Mouse (Mus musculus): Measurements from ENCODE around the gene H2-Q10. TPM values are rescaled to one million over a fixed set of nuclear protein-coding genes. Genes with fewer than 3 reads are reported as not detected.
"Not testable (repeated sequence)": the region's sequence is repeated elsewhere in the genome, so short reads cannot be mapped to it uniquely, and the experiment has no call there.

Gene H2-Q10
- polyA plus RNA-seq, 1 experiment from 2014 or later = 0.73 TPM

DNA sequence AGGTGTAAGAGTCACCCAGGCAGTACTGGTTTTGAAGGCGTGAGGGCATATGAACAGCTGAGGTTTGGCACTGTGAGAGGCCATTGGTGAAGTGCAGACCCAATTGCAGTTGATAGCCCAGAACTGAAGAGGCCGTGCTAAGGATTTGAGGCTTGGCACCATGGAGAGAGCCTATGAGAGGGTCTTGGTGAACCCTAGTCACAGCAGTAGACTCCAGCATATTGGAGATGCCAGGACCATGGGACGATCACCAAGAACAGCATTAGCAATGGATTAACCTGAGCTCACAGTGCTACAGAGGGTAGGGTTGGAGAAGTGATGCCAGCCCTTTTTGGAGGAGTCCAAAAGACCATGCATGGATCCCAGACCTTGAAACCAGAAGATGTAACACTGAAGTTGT, 37.7 kb upstream of the H2-Q10 start:
- not testable (repeated sequence) for H3K4me2 ChIP-seq (replicated peaks); H3K9me3 ChIP-seq (replicated peaks); H3K27ac ChIP-seq (replicated peaks); H3K9ac ChIP-seq; H3K36me3 ChIP-seq; H3K4me1 ChIP-seq; ATAC-seq (ENCODE audit: insufficient number of reproducible peaks, low FRiP score, low TSS enrichment, low read depth); H3K4me3 ChIP-seq (replicated peaks)
- 86% methylated on average over 3 of the region's 3 CpGs for WGBS
- H3K27me3 ChIP-seq = peaks cover 18% of the 10 kb centered on the region

DNA sequence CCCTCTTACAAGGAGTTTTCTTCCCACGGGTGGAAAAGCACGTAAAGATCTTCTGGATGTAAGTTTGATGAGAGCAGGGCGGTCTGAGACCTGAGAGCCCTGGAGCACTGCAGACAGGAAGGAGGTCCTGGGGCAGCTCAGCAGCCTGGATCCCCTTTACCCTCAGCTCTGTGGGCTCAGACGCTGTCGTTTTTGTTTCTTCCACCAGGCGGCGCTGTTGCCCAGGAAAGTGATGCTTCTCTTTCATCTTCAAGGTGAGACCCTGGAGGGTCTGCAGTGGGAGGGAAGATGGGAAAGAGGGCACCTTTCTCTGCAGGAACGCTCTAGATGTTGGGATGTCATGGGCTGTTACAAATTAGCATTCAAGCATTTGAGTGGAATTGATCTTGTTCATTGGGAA, 35.1 kb upstream of the H2-Q10 start:
- H3K9ac ChIP-seq; H3K4me3 ChIP-seq (replicated peaks); H3K4me2 ChIP-seq (replicated peaks); H3K4me1 ChIP-seq; ATAC-seq (ENCODE audit: insufficient number of reproducible peaks, low FRiP score, low TSS enrichment, low read depth); H3K36me3 ChIP-seq; H3K9me3 ChIP-seq (replicated peaks); H3K27ac ChIP-seq (replicated peaks): not testable (repeated sequence)
- peaks cover 21% of the 10 kb centered on the region for H3K27me3 ChIP-seq
- 8% methylated on average over 8 of the region's 8 CpGs for WGBS

DNA sequence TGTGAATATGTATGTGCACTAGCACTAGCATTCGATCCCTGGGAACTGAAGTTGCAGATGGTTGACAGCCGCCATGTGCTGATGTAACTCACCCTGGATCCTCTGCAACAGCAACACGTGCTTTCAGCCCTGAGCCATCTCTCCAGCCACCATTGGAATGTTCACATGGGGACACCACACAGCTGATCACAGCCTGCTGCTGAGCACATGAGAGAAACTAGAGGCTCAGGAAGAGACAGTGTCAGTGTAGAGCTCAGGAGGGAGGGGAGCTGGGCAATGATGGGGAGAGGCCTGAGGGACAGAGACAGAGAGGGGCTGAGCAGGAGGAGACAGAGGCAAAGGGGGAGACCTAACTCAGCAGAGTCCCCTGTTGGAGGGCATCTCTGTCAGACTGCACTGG, 34.3 kb upstream of the H2-Q10 start:
- not testable (repeated sequence) for H3K36me3 ChIP-seq; H3K9me3 ChIP-seq (replicated peaks); H3K4me3 ChIP-seq (replicated peaks); H3K4me2 ChIP-seq (replicated peaks); H3K4me1 ChIP-seq; H3K27ac ChIP-seq (replicated peaks); ATAC-seq (ENCODE audit: insufficient number of reproducible peaks, low FRiP score, low TSS enrichment, low read depth); H3K9ac ChIP-seq
- 57% methylated on average over 3 of the region's 3 CpGs for WGBS
- H3K27me3 ChIP-seq = peaks cover 27% of the 10 kb centered on the region

DNA sequence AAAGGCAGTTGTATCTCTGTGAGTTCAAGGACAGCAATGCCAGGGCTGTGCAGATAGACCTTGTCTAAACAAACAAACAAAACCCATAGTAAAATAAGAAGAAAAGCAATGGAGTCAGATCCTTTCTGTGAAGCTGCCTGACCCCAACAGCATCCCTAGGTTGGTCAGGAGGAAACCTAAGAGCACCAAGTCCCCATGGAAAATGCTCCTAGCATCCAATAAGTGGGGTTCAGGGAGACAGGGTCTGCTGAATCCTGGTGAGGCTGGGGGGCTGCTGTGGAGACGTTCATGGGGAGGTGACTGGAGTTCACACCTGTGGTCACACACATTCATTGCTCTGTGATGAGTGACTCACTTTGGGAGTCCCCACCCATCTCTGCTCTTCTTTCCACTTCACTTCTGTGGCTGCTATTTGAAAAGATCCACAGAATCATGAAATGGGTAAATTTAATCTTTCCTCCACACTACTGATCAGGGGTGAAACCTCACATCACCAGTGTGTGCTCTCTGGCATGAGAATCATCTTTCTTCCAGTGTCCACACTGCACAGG, 32.4 kb upstream of the H2-Q10 start:
- not testable (repeated sequence) for H3K27ac ChIP-seq (replicated peaks); H3K9me3 ChIP-seq (replicated peaks); H3K9ac ChIP-seq; H3K4me1 ChIP-seq; H3K4me3 ChIP-seq (replicated peaks); ATAC-seq (ENCODE audit: insufficient number of reproducible peaks, low FRiP score, low TSS enrichment, low read depth); H3K36me3 ChIP-seq; H3K4me2 ChIP-seq (replicated peaks)
- 65% methylated on average over 1 of the region's 1 CpGs for WGBS
- peaks cover 23% of the 10 kb centered on the region for H3K27me3 ChIP-seq

DNA sequence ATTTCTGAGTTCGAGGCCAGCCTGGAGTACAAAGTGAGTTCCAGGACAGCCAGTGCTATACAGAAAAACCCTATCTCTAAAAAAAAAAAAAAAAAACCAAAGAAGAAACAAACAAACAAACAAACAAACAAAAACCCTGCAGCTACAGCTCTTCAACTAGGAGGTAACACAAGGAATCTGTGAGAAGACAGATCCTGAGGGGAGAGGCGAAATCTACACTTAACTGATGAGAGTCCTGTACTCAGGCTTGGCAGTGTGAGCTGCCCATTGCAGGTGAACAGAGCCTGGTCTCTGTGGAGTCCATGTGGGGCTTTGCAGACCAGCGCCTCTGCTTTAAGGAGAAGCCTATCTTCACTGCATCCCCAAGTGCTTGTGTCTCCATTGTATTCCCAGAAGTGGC, 31.5 kb upstream of the H2-Q10 start:
- peaks cover 23% of the 10 kb centered on the region for H3K27me3 ChIP-seq
- not testable (repeated sequence) for H3K4me3 ChIP-seq (replicated peaks); H3K9ac ChIP-seq; ATAC-seq (ENCODE audit: insufficient number of reproducible peaks, low FRiP score, low TSS enrichment, low read depth); H3K4me2 ChIP-seq (replicated peaks); H3K4me1 ChIP-seq; H3K27ac ChIP-seq (replicated peaks); H3K9me3 ChIP-seq (replicated peaks); H3K36me3 ChIP-seq
- WGBS = 77% methylated on average over 2 of the region's 3 CpGs

DNA sequence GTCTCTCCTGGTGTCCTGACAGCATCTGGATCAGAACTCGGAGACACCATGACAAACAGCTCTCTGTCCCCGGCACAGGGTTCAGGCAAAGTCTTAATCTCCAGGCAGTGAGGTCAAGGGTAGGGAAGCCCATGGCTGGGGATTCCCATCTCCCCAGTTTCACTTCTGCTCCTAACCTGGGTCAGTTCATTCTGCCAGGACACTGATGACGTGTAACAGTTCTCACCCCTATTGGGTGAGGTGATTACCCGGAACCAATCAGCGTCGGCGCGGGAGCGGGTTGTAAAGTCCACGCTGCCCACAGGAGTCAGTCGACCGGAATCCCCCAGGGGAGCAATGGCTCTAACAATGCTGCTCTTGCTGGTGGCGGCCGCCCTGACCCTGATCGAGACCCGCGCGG, 31.0 kb upstream of the H2-Q10 start, which contains the start of gene H2-Q7:
Gene H2-Q7, plus strand, starts transcription at position 271 of the 400 bp plus-strand sequence.
- not testable (repeated sequence) for H3K27ac ChIP-seq (replicated peaks); H3K9me3 ChIP-seq (replicated peaks); H3K4me1 ChIP-seq; H3K36me3 ChIP-seq
- WGBS = 3% methylated on average over 18 of the region's 18 CpGs
- ATAC-seq (ENCODE audit: insufficient number of reproducible peaks, low FRiP score, low TSS enrichment, low read depth) = peak; percentile 82
- peaks cover 23% of the 10 kb centered on the region for H3K27me3 ChIP-seq
- H3K4me3 ChIP-seq (replicated peaks) = peak within 1 kb of the TSS; percentile 43
- H3K9ac ChIP-seq = 0 out of 2 replicates have a peak within 1 kb of the TSS, but pooled peaks have one; percentile 6
- peak within 1 kb of the TSS; percentile 90 for H3K4me2 ChIP-seq (replicated peaks)

DNA sequence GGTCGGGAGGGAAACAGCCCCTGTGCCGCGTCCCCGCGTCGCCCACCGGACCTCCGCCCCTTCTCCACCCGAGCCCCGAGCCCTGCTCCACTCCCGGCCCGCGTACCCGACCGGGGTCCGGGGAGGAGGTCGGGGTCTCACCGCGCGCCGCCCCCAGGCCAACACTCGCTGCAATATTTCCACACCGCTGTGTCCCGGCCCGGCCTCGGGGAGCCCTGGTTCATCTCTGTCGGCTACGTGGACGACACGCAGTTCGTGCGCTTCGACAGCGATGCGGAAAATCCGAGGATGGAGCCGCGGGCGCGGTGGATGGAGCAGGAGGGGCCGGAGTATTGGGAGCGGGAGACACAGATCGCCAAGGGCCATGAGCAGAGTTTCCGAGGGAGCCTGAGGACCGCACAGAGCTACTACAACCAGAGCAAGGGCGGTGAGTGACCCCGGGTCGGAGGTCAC, 30.6 kb upstream of the H2-Q10 start:
- not testable (repeated sequence) for H3K4me1 ChIP-seq; H3K27ac ChIP-seq (replicated peaks); H3K9me3 ChIP-seq (replicated peaks); H3K36me3 ChIP-seq
- WGBS = 1% methylated on average over 47 of the region's 48 CpGs
- H3K9ac ChIP-seq = 0 out of 2 replicates have a peak overlapping the region, but pooled peaks have one; percentile 6
- peaks cover 23% of the 10 kb centered on the region for H3K27me3 ChIP-seq
- peak; percentile 43; the same call in 1 of the 2 replicates for ATAC-seq (ENCODE audit: insufficient number of reproducible peaks, low FRiP score, low TSS enrichment, low read depth)
- H3K4me2 ChIP-seq (replicated peaks) = peak overlapping the region; percentile 90
- peak overlapping the region; percentile 43 for H3K4me3 ChIP-seq (replicated peaks)

DNA sequence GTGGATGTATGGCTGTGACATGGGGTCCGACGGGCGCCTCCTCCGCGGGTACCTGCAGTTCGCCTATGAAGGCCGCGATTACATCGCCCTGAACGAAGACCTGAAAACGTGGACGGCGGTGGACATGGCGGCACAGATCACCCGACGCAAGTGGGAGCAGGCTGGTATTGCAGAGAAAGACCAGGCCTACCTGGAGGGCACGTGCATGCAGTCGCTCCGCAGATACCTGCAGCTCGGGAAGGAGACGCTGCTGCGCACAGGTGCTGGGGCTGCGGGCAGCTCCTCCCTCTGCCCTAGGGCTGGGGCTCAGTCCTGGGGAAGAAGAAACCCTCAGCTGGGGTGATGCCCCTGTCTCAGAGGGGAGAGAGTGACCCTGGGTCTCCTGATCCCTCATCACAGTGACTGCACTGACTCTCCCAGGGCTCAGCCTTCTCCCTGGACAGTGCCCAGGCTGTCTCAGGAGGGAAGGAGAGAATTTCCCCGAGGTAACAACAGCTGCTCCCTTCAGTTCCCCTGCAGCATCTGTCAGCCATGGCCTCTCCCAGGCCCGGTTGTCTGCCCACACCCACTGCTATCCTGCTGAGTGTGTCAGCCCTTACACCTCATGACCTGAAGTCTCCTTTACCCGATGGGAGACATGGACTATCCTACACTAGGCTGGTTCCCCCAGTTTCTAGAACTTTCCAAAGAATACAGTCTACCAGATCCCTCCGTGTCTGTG, 29.8 kb upstream of the H2-Q10 start:
- not testable (repeated sequence) for H3K4me3 ChIP-seq (replicated peaks)

DNA sequence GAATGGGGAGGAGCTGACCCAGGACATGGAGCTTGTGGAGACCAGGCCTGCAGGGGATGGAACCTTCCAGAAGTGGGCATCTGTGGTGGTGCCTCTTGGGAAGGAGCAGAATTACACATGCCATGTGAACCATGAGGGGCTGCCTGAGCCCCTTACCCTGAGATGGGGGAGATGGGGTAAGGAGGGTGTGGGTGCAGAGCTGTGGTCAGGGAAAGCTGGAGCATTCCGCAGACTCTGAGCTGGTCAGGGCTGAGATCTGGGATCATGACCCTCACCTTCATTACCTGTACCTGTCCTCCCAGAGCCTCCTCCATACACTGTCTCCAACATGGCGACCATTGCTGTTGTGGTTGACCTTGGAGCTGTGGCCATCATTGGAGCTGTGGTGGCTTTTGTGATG, 27.5 kb upstream of the H2-Q10 start:
- peaks cover 19% of the 10 kb centered on the region for H3K27me3 ChIP-seq
- H3K4me1 ChIP-seq; H3K4me3 ChIP-seq (replicated peaks); H3K9me3 ChIP-seq (replicated peaks); H3K9ac ChIP-seq; H3K27ac ChIP-seq (replicated peaks); H3K4me2 ChIP-seq (replicated peaks); H3K36me3 ChIP-seq; ATAC-seq (ENCODE audit: insufficient number of reproducible peaks, low FRiP score, low TSS enrichment, low read depth): not testable (repeated sequence)
- 90% methylated on average over 2 of the region's 2 CpGs for WGBS

More for the DNA sequence above, 29.8 kb upstream of the H2-Q10 start:
- not testable (repeated sequence) for H3K4me2 ChIP-seq (replicated peaks); ATAC-seq (ENCODE audit: insufficient number of reproducible peaks, low FRiP score, low TSS enrichment, low read depth); H3K9me3 ChIP-seq (replicated peaks); H3K9ac ChIP-seq; H3K4me1 ChIP-seq; H3K27ac ChIP-seq (replicated peaks); H3K36me3 ChIP-seq
- 38% methylated on average over 27 of the region's 27 CpGs for WGBS
- H3K27me3 ChIP-seq = peaks cover 23% of the 10 kb centered on the region

DNA sequence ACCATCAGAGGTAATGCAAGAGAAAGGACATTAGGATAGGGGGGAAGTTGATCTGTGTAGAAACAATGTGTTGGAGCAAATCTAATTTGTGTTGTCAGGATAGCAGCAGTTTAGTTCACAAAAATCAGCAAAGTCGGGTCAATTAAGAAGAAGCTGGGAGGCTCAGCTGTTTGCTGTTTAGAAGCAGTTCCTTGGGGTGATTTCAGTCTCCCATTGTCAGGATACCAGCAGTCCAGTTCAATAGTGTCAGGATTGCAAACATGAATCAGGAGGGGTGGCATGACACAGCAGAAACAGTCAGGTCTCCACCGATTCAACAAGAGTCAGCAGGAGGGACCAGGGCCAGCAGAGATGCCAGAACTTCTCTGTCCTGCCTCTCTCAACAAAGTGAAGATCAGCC, 25.4 kb upstream of the H2-Q10 start:
- H3K9me3 ChIP-seq (replicated peaks); H3K9ac ChIP-seq; H3K4me1 ChIP-seq; H3K4me3 ChIP-seq (replicated peaks); H3K27me3 ChIP-seq; ATAC-seq (ENCODE audit: insufficient number of reproducible peaks, low FRiP score, low TSS enrichment, low read depth); H3K4me2 ChIP-seq (replicated peaks); H3K36me3 ChIP-seq; H3K27ac ChIP-seq (replicated peaks): not testable (repeated sequence)
- WGBS = 78% methylated on average over 2 of the region's 2 CpGs

DNA sequence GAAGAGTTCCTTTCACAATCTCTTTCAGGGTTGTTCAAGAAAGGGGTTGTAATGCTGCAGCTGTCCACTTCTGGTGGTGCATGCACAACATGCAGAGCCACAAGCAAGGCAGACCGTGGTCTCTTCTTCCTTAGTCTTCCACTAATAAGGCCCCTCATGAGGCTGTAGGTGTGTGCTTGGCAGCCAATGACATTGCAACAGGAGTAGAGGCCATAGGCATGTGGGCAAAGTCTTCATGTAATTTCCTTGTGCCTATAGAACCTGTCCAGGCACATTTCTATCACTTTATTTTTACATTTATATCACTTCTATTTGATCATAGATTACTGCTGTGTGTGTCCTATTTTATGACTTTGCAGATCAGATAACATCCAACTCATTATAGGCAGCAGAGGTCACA, 11.6 kb upstream of the H2-Q10 start:
- ATAC-seq (ENCODE audit: insufficient number of reproducible peaks, low FRiP score, low TSS enrichment, low read depth); H3K27me3 ChIP-seq; H3K4me1 ChIP-seq; H3K4me3 ChIP-seq (replicated peaks); H3K27ac ChIP-seq (replicated peaks); H3K9me3 ChIP-seq (replicated peaks); H3K9ac ChIP-seq; H3K36me3 ChIP-seq; H3K4me2 ChIP-seq (replicated peaks): not testable (repeated sequence)
- WGBS = no CpG with 5 or more reads among the region's 1 CpGs

All from embryonic facial prominence, embryonic 15.5 days (tissue).